Mouse (Mus musculus): ENCODE data around the gene Ccnd3.
"Not testable (repeated sequence)": the region's sequence is repeated elsewhere in the genome, so short reads cannot be mapped to it uniquely, and the experiment has no call there.

The Ccnd3 gene

GRCm38 (mm10) chr17:47624572-47624971, 119.7 kb downstream of the Ccnd3 start:
- in situ Hi-C loops (cut with MboI; ENCODE audit: low pct_unique_long_range_greater_than_20kb in 1 of 2, low sequenced_read_pairs in 2 of 2, unreplicated experiment in 1 of 2): not testable (repeated sequence)

GRCm38 (mm10) chr17:47625088-47625487, 120.2 kb downstream of the Ccnd3 start:
- in situ Hi-C loops (cut with MboI; ENCODE audit: low pct_unique_long_range_greater_than_20kb in 1 of 2, low sequenced_read_pairs in 2 of 2, unreplicated experiment in 1 of 2): no loop called here

GRCm38 (mm10) chr17:47626031-47626430, 121.2 kb downstream of the Ccnd3 start:
- in situ Hi-C loops (cut with MboI; ENCODE audit: low pct_unique_long_range_greater_than_20kb in 1 of 2, low sequenced_read_pairs in 2 of 2, unreplicated experiment in 1 of 2): no loop called here

GRCm38 (mm10) chr17:47627791-47628190, 122.9 kb downstream of the Ccnd3 start:
- in situ Hi-C loops (cut with MboI; ENCODE audit: low pct_unique_long_range_greater_than_20kb in 1 of 2, low sequenced_read_pairs in 2 of 2, unreplicated experiment in 1 of 2): no loop called here

- in situ Hi-C loops (cut with MboI; ENCODE audit: low pct_unique_long_range_greater_than_20kb in 1 of 2, low sequenced_read_pairs in 2 of 2, unreplicated experiment in 1 of 2): no loop called here
Observed at GRCm38 (mm10) chr17:47628851-47629676, 124.2 kb downstream of the Ccnd3 start.

- in situ Hi-C loops (cut with MboI; ENCODE audit: low pct_unique_long_range_greater_than_20kb in 1 of 2, low sequenced_read_pairs in 2 of 2, unreplicated experiment in 1 of 2): no loop called here
Observed at GRCm38 (mm10) chr17:47629717-47630677, 125.1 kb downstream of the Ccnd3 start.

GRCm38 (mm10) chr17:47630678-47631065, 125.8 kb downstream of the Ccnd3 start, which contains the start of gene Usp49:
Gene Usp49, plus strand, starts transcription at chr17:47630690.
- in situ Hi-C loops (cut with MboI; ENCODE audit: low pct_unique_long_range_greater_than_20kb in 1 of 2, low sequenced_read_pairs in 2 of 2, unreplicated experiment in 1 of 2): no loop called here

GRCm38 (mm10) chr17:47632181-47632840, 127.5 kb downstream of the Ccnd3 start:
- in situ Hi-C loops (cut with MboI; ENCODE audit: low pct_unique_long_range_greater_than_20kb in 1 of 2, low sequenced_read_pairs in 2 of 2, unreplicated experiment in 1 of 2): no loop called here

GRCm38 (mm10) chr17:47633999-47634770, 129.3 kb downstream of the Ccnd3 start:
- in situ Hi-C loops (cut with MboI; ENCODE audit: low pct_unique_long_range_greater_than_20kb in 1 of 2, low sequenced_read_pairs in 2 of 2, unreplicated experiment in 1 of 2): no loop called here

GRCm38 (mm10) chr17:47642992-47643391, 138.1 kb downstream of the Ccnd3 start:
- in situ Hi-C loops (cut with MboI; ENCODE audit: low pct_unique_long_range_greater_than_20kb in 1 of 2, low sequenced_read_pairs in 2 of 2, unreplicated experiment in 1 of 2): no loop called here

GRCm38 (mm10) chr17:47646683-47647082, 141.8 kb downstream of the Ccnd3 start:
- in situ Hi-C loops (cut with MboI; ENCODE audit: low pct_unique_long_range_greater_than_20kb in 1 of 2, low sequenced_read_pairs in 2 of 2, unreplicated experiment in 1 of 2): no loop called here

- in situ Hi-C loops (cut with MboI; ENCODE audit: low pct_unique_long_range_greater_than_20kb in 1 of 2, low sequenced_read_pairs in 2 of 2, unreplicated experiment in 1 of 2): no loop called here
Observed at GRCm38 (mm10) chr17:47648966-47649365, 144.1 kb downstream of the Ccnd3 start.
